ENCODE assay signal across 8 mouse cellular contexts in genomic region chr4:123956703-123957491, GRCm38 (mm10). TPM values are rescaled to one million over a fixed set of nuclear protein-coding genes. Genes with fewer than 3 reads are reported as not detected.
A peak's percentile ranks its signal among the peaks of the same experiment; 100 is the strongest.
DNase-seq lines count a peak whose midpoint lies in the region; ATAC-seq and TF ChIP-seq lines count a peak whose summit lies in the region.

No protein-coding gene starts in this region.

- H3K36me3 ChIP-seq in hindbrain, embryonic 10.5 days: no peaks in the 10 kb centered on the region
- H3K36me3 ChIP-seq in lung, embryonic 16.5 days (ENCODE audit: control insufficient read depth, insufficient read depth, low read length): no peaks in the 10 kb centered on the region

- peaks cover 7% of the 10 kb centered on the region for H3K27me3 ChIP-seq in Patski
- peaks cover 41% of the 10 kb centered on the region for H3K27me3 ChIP-seq in hindbrain, embryonic 10.5 days (ENCODE audit: insufficient read depth, poor library complexity, severe bottlenecking)
- peaks cover 4% of the 10 kb centered on the region for H3K27me3 ChIP-seq in lung, embryonic 16.5 days (ENCODE audit: control insufficient read depth, insufficient read depth, low read depth, low read length)

- peaks cover 33% of the 10 kb centered on the region for H3K4me1 ChIP-seq in hindbrain, embryonic 10.5 days (replicated peaks)
- 0 out of 2 replicates have a peak, but pooled peaks cover 4% of the 10 kb centered on the region for H3K4me1 ChIP-seq in lung, embryonic 16.5 days (replicated peaks; ENCODE audit: control insufficient read depth, insufficient read depth, low read length)

- H3K27ac ChIP-seq in hindbrain, embryonic 10.5 days: peak overlapping the region; percentile 56
- no peak overlapping the region for H3K27ac ChIP-seq in lung, embryonic 16.5 days (ENCODE audit: low read length)

- peak; percentile 67 for ATAC-seq in Patski
- ATAC-seq in lung, embryonic 16.5 days (ENCODE audit: low read depth): peak; percentile 84

- CTCF ChIA-PET in Patski (lab: Charles Lee): no interaction called here

- peak; percentile 98 for TF ChIP-seq CTCF in Patski (IDR thresholded peaks at IDR 0.05)

- peak overlapping the region; percentile 24 for H3K9ac ChIP-seq in lung, embryonic 16.5 days (ENCODE audit: low read length)

- peak overlapping the region; percentile 39 for H3K4me3 ChIP-seq in hindbrain, embryonic 10.5 days
- peak overlapping the region; percentile 28; the same call in 1 of the 2 replicates for H3K4me3 ChIP-seq in lung, embryonic 16.5 days (ENCODE audit: low read length)

- in situ Hi-C loops in Patski (cut with MboI; ENCODE audit: low pct_unique_long_range_greater_than_20kb): loop anchor here (10.0 kb wide), 1 partner anchor 718 kb away; no protein-coding TSS in a partner anchor

- DNase-seq in Patski (ENCODE audit: low read depth, low spot score): no peak
- DNase-seq in cerebellum, postnatal 14 days: peak; percentile 93 to 96
- peak; percentile 33 to 76 for DNase-seq in frontal cortex, postnatal 10 days (ENCODE audit: low spot score in 2 of 2)
- peak; percentile 90 for DNase-seq in hindbrain, embryonic 10.5 days (ENCODE audit: low spot score)
- DNase-seq in layer of hippocampus, adult 9-11 months: peak; percentile 43
- peak; percentile 72 for DNase-seq in ovary, postnatal 14 days (ENCODE audit: low spot score)
- DNase-seq in thymus, postnatal 14 days: peak; percentile 63

- WGBS in hindbrain, embryonic 10.5 days: 8% methylated on average over 31 of the region's 31 CpGs
- WGBS in lung, embryonic 16.5 days: 2% methylated on average over 31 of the region's 31 CpGs

- H3K9me3 ChIP-seq in hindbrain, embryonic 10.5 days: no peaks in the 10 kb centered on the region
- H3K9me3 ChIP-seq in lung, embryonic 16.5 days (ENCODE audit: control insufficient read depth, low read length): no peaks in the 10 kb centered on the region

- POLR2A ChIA-PET in Patski (lab: Charles Lee): no interaction called here

- H3K4me2 ChIP-seq in lung, embryonic 16.5 days (ENCODE audit: low read depth, low read length): peak overlapping the region; percentile 50

RNA-seq across cellular contexts. Expression of gene 4930535I16Rik, which starts 39.1 kb away (rescaled TPM):
- 0.19 TPM for polyA plus RNA-seq in Patski (2021)
- polyA plus RNA-seq in hindbrain, embryonic 10.5 days (2016; fragmentation: Nextera tagmentation; extraction: Ambion mirVana): not detected in 2 replicates
- not detected in 2 replicates for polyA plus RNA-seq in lung, embryonic 16.5 days (2015; fragmentation: Nextera tagmentation; extraction: Ambion mirVana)

RNA-seq across cellular contexts. Expression of gene Rragc, which starts 39.7 kb away (rescaled TPM):
- polyA plus RNA-seq in Patski (2021): 80.9 TPM
- polyA plus RNA-seq in hindbrain, embryonic 10.5 days (2016; fragmentation: Nextera tagmentation; extraction: Ambion mirVana): 40.6 and 47.1 TPM in 2 replicates
- polyA plus RNA-seq in lung, embryonic 16.5 days (2015; fragmentation: Nextera tagmentation; extraction: Ambion mirVana): 39.4 and 44.0 TPM in 2 replicates

RNA-seq across cellular contexts. Expression of gene Mycbp, which starts 52.3 kb away (rescaled TPM):
- polyA plus RNA-seq in Patski (2021): 45.4 TPM
- 56.1 and 72.2 TPM in 2 replicates for polyA plus RNA-seq in hindbrain, embryonic 10.5 days (2016; fragmentation: Nextera tagmentation; extraction: Ambion mirVana)
- 69.4 and 80.6 TPM in 2 replicates for polyA plus RNA-seq in lung, embryonic 16.5 days (2015; fragmentation: Nextera tagmentation; extraction: Ambion mirVana)
